Mouse (Mus musculus): ENCODE results near the gene BC005537. TPM values are rescaled to one million over a fixed set of nuclear protein-coding genes. Genes with fewer than 3 reads are reported as not detected.

The BC005537 gene
- total RNA-seq (2023): 100 to 1,000 TPM; 150 to 172 TPM

GRCm38 (mm10) chr13:24801308-24801921 lies at the start of gene BC005537:
TSS of gene BC005537 (plus strand) at chr13:24801657.

GRCm38 (mm10) chr13:24761403-24762227 lies 39.8 kb upstream of the BC005537 start, which contains the start of gene Gmnn:
TSS of gene Gmnn (minus strand) at chr13:24761923.

GRCm38 (mm10) chr13:24831353-24832130 lies 30.1 kb downstream of the BC005537 start, which contains the start of the genes Acot13 and Tdp2:
TSS of gene Acot13 (minus strand) at chr13:24831540.
TSS of gene Tdp2 (plus strand) at chr13:24831679.

GRCm38 (mm10) chr13:24844983-24845955 lies 43.8 kb downstream of the BC005537 start, which contains the start of gene D130043K22Rik:
TSS of gene D130043K22Rik (plus strand) at chr13:24845135.

Other genes starting within 250 kb of the BC005537 start
- 100 to 1,000 TPM; 291 to 296 TPM for gene Ripor2, start 219.5 kb upstream of the BC005537 start, total RNA-seq (2023)
- not detected for gene Armh2, start 60.4 kb upstream of the BC005537 start, total RNA-seq (2023)
- 10 to 100 TPM; 35.9 to 40.2 TPM for gene Gmnn, start 39.7 kb upstream of the BC005537 start, total RNA-seq (2023)
- 10 to 100 TPM in 1 of 2 experiments, 1 to 10 TPM in 1; 8.7 to 10.3 TPM for gene Acot13, start 29.9 kb downstream of the BC005537 start, total RNA-seq (2023)
- gene Tdp2, start 30.0 kb downstream of the BC005537 start, total RNA-seq (2023): 10 to 100 TPM; 22.7 to 24.9 TPM
- gene D130043K22Rik, start 43.5 kb downstream of the BC005537 start, total RNA-seq (2023): not detected
- gene Aldh5a1, start 136.0 kb downstream of the BC005537 start, total RNA-seq (2023): 1 to 10 TPM in 1 of 2 experiments, under 1 TPM in 1; 0.66 to 1.3 TPM
- under 1 TPM; 0.59 to 0.82 TPM for gene Gpld1, start 141.5 kb downstream of the BC005537 start, total RNA-seq (2023)
- 10 to 100 TPM; 25.5 to 28.7 TPM for gene Mrs2, start 218.7 kb downstream of the BC005537 start, total RNA-seq (2023)

Measured in neutrophil, adult 83 days (primary cell).